Mouse (Mus musculus): ENCODE measurements around the gene Trim71. TPM values are rescaled to one million over a fixed set of nuclear protein-coding genes. Genes with fewer than 3 reads are reported as not detected.

The Trim71 gene
- polyA plus RNA-seq, 1 experiment from 2014 or later = 7.8 TPM

GRCm38 (mm10) chr9:114496469-114496868 lies 67.7 kb downstream of the Trim71 start:
- Histone ChIP-seq H3K4me3 (no peak overlapping the region), H3K4me1 (peaks cover 4% of the 10 kb centered on the region; the same call in 1 of the 2 replicates), H3K9me3 (no peaks in the 10 kb centered on the region), H3K36me3 (replicated peaks) (no peaks in the 10 kb centered on the region), H3K27ac (replicated peaks) (no peak overlapping the region), H3K27me3 (replicated peaks; ENCODE audit: low read depth, poor library complexity, severe bottlenecking) (no peaks in the 10 kb centered on the region)
- 87% methylated on average over 7 of the region's 7 CpGs for WGBS
- no peak for DNase-seq (ENCODE audit: low spot score)

- no peaks in the 10 kb centered on the region for H3K9me3 ChIP-seq
- no peak for DNase-seq (ENCODE audit: low spot score)
- H3K27ac ChIP-seq (replicated peaks) = no peak overlapping the region
- H3K4me3 ChIP-seq = no peak overlapping the region
- H3K4me1 ChIP-seq = 0 out of 2 replicates have a peak, but pooled peaks cover 3% of the 10 kb centered on the region
- no peaks in the 10 kb centered on the region for H3K36me3 ChIP-seq (replicated peaks)
- WGBS = 87% methylated on average over 23 of the region's 23 CpGs
- H3K27me3 ChIP-seq (replicated peaks; ENCODE audit: low read depth, poor library complexity, severe bottlenecking) = no peaks in the 10 kb centered on the region
Measured at GRCm38 (mm10) chr9:114487481-114488258, 76.5 kb downstream of the Trim71 start.

- Histone ChIP-seq H3K27me3 (replicated peaks; ENCODE audit: low read depth, poor library complexity, severe bottlenecking) (no peaks in the 10 kb centered on the region), H3K4me3 (no peak overlapping the region), H3K4me1 (0 out of 2 replicates have a peak, but pooled peaks cover 3% of the 10 kb centered on the region), H3K36me3 (replicated peaks) (no peaks in the 10 kb centered on the region), H3K27ac (replicated peaks) (no peak overlapping the region), H3K9me3 (no peaks in the 10 kb centered on the region)
- WGBS = 87% methylated on average over 4 of the region's 4 CpGs
- no peak for DNase-seq (ENCODE audit: low spot score)
Measured at GRCm38 (mm10) chr9:114486808-114487207, 77.4 kb downstream of the Trim71 start.

- 85% methylated on average over 5 of the region's 5 CpGs for WGBS
- no peak for DNase-seq (ENCODE audit: low spot score)
- Histone ChIP-seq H3K27me3 (replicated peaks; ENCODE audit: low read depth, poor library complexity, severe bottlenecking) (no peaks in the 10 kb centered on the region), H3K4me3 (no peak overlapping the region), H3K9me3 (no peaks in the 10 kb centered on the region), H3K36me3 (replicated peaks) (no peaks in the 10 kb centered on the region), H3K4me1 (0 out of 2 replicates have a peak, but pooled peaks cover 3% of the 10 kb centered on the region), H3K27ac (replicated peaks) (no peak overlapping the region)
Measured at GRCm38 (mm10) chr9:114484771-114485170, 79.4 kb downstream of the Trim71 start.

- Histone ChIP-seq H3K4me3 (no peak overlapping the region), H3K27ac (replicated peaks) (no peak overlapping the region), H3K4me1 (0 out of 2 replicates have a peak, but pooled peaks cover 3% of the 10 kb centered on the region), H3K36me3 (replicated peaks) (no peaks in the 10 kb centered on the region), H3K9me3 (no peaks in the 10 kb centered on the region), H3K27me3 (replicated peaks; ENCODE audit: low read depth, poor library complexity, severe bottlenecking) (no peaks in the 10 kb centered on the region)
- 85% methylated on average over 3 of the region's 3 CpGs for WGBS
- no peak for DNase-seq (ENCODE audit: low spot score)
Measured at GRCm38 (mm10) chr9:114480940-114481339, 83.2 kb downstream of the Trim71 start.

GRCm38 (mm10) chr9:114477019-114477418 lies 87.2 kb downstream of the Trim71 start:
- Histone ChIP-seq H3K27me3 (replicated peaks; ENCODE audit: low read depth, poor library complexity, severe bottlenecking) (no peaks in the 10 kb centered on the region), H3K4me3 (no peak overlapping the region), H3K4me1 (no peaks in the 10 kb centered on the region), H3K27ac (replicated peaks) (no peak overlapping the region), H3K9me3 (no peaks in the 10 kb centered on the region), H3K36me3 (replicated peaks) (peaks cover 2% of the 10 kb centered on the region; the same call in 1 of the 2 replicates)
- 91% methylated on average over 9 of the region's 9 CpGs for WGBS
- no peak for DNase-seq (ENCODE audit: low spot score)

GRCm38 (mm10) chr9:114471892-114472291 lies 92.3 kb downstream of the Trim71 start:
- Histone ChIP-seq H3K27ac (replicated peaks) (no peak overlapping the region), H3K4me1 (0 out of 2 replicates have a peak, but pooled peaks cover 9% of the 10 kb centered on the region), H3K36me3 (replicated peaks) (peaks cover 6% of the 10 kb centered on the region), H3K9me3 (no peaks in the 10 kb centered on the region), H3K27me3 (replicated peaks; ENCODE audit: low read depth, poor library complexity, severe bottlenecking) (no peaks in the 10 kb centered on the region), H3K4me3 (no peak overlapping the region)
- no peak for DNase-seq (ENCODE audit: low spot score)
- 86% methylated on average over 7 of the region's 7 CpGs for WGBS

- Histone ChIP-seq H3K9me3 (no peaks in the 10 kb centered on the region), H3K27me3 (replicated peaks; ENCODE audit: low read depth, poor library complexity, severe bottlenecking) (no peaks in the 10 kb centered on the region), H3K27ac (replicated peaks) (no peak overlapping the region), H3K4me3 (no peak overlapping the region), H3K4me1 (0 out of 2 replicates have a peak, but pooled peaks cover 10% of the 10 kb centered on the region), H3K36me3 (replicated peaks) (peaks cover 26% of the 10 kb centered on the region)
- 96% methylated on average over 4 of the region's 4 CpGs for WGBS
- no peak for DNase-seq (ENCODE audit: low spot score)
Measured at GRCm38 (mm10) chr9:114468701-114469100, 95.5 kb downstream of the Trim71 start.

GRCm38 (mm10) chr9:114468217-114468616 lies 96.0 kb downstream of the Trim71 start:
- Histone ChIP-seq H3K27me3 (replicated peaks; ENCODE audit: low read depth, poor library complexity, severe bottlenecking) (no peaks in the 10 kb centered on the region), H3K36me3 (replicated peaks) (peaks cover 27% of the 10 kb centered on the region), H3K9me3 (no peaks in the 10 kb centered on the region), H3K27ac (replicated peaks) (no peak overlapping the region), H3K4me3 (no peak overlapping the region), H3K4me1 (0 out of 2 replicates have a peak, but pooled peaks cover 10% of the 10 kb centered on the region)
- no peak for DNase-seq (ENCODE audit: low spot score)
- 82% methylated on average over 5 of the region's 5 CpGs for WGBS

GRCm38 (mm10) chr9:114466871-114467270 lies 97.3 kb downstream of the Trim71 start:
- DNase-seq (ENCODE audit: low spot score) = no peak
- 65% methylated on average over 7 of the region's 7 CpGs for WGBS
- Histone ChIP-seq H3K9me3 (no peaks in the 10 kb centered on the region), H3K27me3 (replicated peaks; ENCODE audit: low read depth, poor library complexity, severe bottlenecking) (no peaks in the 10 kb centered on the region), H3K36me3 (replicated peaks) (peaks cover 38% of the 10 kb centered on the region), H3K4me1 (0 out of 2 replicates have a peak, but pooled peaks cover 10% of the 10 kb centered on the region), H3K27ac (replicated peaks) (no peak overlapping the region), H3K4me3 (no peak overlapping the region)

GRCm38 (mm10) chr9:114465442-114465841 lies 98.7 kb downstream of the Trim71 start:
- Histone ChIP-seq H3K9me3 (no peaks in the 10 kb centered on the region), H3K27me3 (replicated peaks; ENCODE audit: low read depth, poor library complexity, severe bottlenecking) (no peaks in the 10 kb centered on the region), H3K36me3 (replicated peaks) (peaks cover 44% of the 10 kb centered on the region), H3K4me3 (no peak overlapping the region), H3K4me1 (0 out of 2 replicates have a peak, but pooled peaks cover 10% of the 10 kb centered on the region), H3K27ac (replicated peaks) (no peak overlapping the region)
- no peak for DNase-seq (ENCODE audit: low spot score)
- 81% methylated on average over 6 of the region's 6 CpGs for WGBS

- H3K9me3 ChIP-seq = no peaks in the 10 kb centered on the region
- H3K36me3 ChIP-seq (replicated peaks) = peaks cover 55% of the 10 kb centered on the region
- no peak overlapping the region for H3K27ac ChIP-seq (replicated peaks)
- no peak for DNase-seq (ENCODE audit: low spot score)
- no peak overlapping the region for H3K4me3 ChIP-seq
- WGBS = 89% methylated on average over 7 of the region's 7 CpGs
- H3K4me1 ChIP-seq = 0 out of 2 replicates have a peak, but pooled peaks cover 8% of the 10 kb centered on the region
- H3K27me3 ChIP-seq (replicated peaks; ENCODE audit: low read depth, poor library complexity, severe bottlenecking) = no peaks in the 10 kb centered on the region
Measured at GRCm38 (mm10) chr9:114462569-114462968, 101.6 kb downstream of the Trim71 start.

- WGBS = 83% methylated on average over 3 of the region's 3 CpGs
- H3K27me3 ChIP-seq (replicated peaks; ENCODE audit: low read depth, poor library complexity, severe bottlenecking) = no peaks in the 10 kb centered on the region
- DNase-seq (ENCODE audit: low spot score) = no peak
Measured at GRCm38 (mm10) chr9:114458436-114458835, 105.7 kb downstream of the Trim71 start.

More at GRCm38 (mm10) chr9:114458436-114458835, 105.7 kb downstream of the Trim71 start:
- Histone ChIP-seq H3K4me1 (peaks cover 13% of the 10 kb centered on the region), H3K36me3 (replicated peaks) (peaks cover 43% of the 10 kb centered on the region), H3K4me3 (no peak overlapping the region), H3K9me3 (no peaks in the 10 kb centered on the region), H3K27ac (replicated peaks) (no peak overlapping the region)

Data from embryonic facial prominence, embryonic 10.5 days (tissue).